Mouse (Mus musculus): Measurements from ENCODE around the gene Smarcb1. TPM values are rescaled to one million over a fixed set of nuclear protein-coding genes. Genes with fewer than 3 reads are reported as not detected.
A peak's percentile ranks its signal among the peaks of the same experiment; 100 is the strongest.

Smarcb1 gene
- polyA plus RNA-seq, 1 experiment from 2014 or later = 54.9 TPM

DNA sequence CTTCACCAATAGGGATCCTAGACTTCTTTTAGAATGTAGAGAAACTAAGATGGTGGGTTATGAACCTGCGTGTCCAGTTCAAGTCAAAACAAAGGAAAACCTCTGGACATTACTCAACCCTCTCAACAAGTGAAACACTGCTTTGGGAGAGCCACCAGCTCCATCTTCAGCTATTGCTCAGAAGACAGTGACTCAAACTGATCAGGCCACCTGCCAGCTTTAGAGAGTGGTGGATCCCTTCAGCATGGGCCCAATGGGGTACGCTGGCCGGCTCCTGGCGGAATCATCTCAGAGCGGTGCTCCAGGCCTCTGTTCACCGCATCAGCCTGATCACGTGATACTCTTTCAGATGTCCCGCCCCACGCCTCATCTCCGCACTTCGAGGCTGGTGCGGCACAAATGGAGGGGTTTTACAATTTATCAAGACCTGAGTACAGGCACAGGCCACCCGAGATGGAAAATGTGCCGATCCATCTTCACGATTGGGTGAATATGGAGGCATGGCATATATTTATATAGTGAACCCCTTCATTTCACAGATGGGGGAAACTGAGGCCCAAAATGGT lies 65.9 kb downstream of the Smarcb1 start:
- Histone ChIP-seq H3K27me3 (replicated peaks; ENCODE audit: control insufficient read depth, insufficient read depth, low read length) (no peaks in the 10 kb centered on the region), H3K4me2 (replicated peaks; ENCODE audit: low read depth) (no peak overlapping the region), H3K9me3 (ENCODE audit: control insufficient read depth) (no peaks in the 10 kb centered on the region), H3K4me3 (ENCODE audit: low read depth, low read length) (no peak overlapping the region), H3K27ac (ENCODE audit: low read depth, low read length) (no peak overlapping the region), H3K4me1 (replicated peaks; ENCODE audit: control insufficient read depth, insufficient read depth, low read length) (peaks cover 2% of the 10 kb centered on the region; the same call in 1 of the 2 replicates), H3K9ac (ENCODE audit: low read depth, low read length) (no peak overlapping the region), H3K36me3 (ENCODE audit: control insufficient read depth, insufficient read depth) (peaks cover 7% of the 10 kb centered on the region; the same call in 1 of the 2 replicates)
- WGBS = 89% methylated on average over 15 of the region's 15 CpGs
- no peak for ATAC-seq
- TF ChIP-seq CTCF (IDR thresholded peaks at IDR 0.05; ENCODE audit: low read depth) = no peak

DNA sequence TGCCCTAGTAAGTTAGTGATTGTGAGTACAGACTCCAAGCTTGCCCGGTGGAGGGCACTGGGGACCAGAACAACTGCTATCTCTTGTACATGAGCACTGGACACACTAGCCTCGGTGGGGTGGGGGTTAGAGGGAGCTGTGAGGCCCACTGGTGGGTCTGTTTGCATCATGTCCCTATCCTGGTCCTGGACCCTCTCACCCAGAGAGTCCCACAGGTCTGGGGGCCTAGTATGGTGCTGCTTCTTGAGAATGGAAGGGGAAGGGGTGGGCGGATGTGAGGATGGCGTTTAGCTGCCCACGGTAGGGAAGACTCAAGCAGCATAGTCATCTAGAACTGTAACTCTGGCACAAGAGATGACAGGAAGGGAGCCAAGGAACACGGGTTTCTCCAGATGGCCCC lies 66.6 kb downstream of the Smarcb1 start:
- Histone ChIP-seq H3K4me3 (ENCODE audit: low read depth, low read length) (no peak overlapping the region), H3K4me1 (replicated peaks; ENCODE audit: control insufficient read depth, insufficient read depth, low read length) (peaks cover 2% of the 10 kb centered on the region; the same call in 1 of the 2 replicates), H3K9ac (ENCODE audit: low read depth, low read length) (no peak overlapping the region), H3K9me3 (ENCODE audit: control insufficient read depth) (no peaks in the 10 kb centered on the region), H3K27ac (ENCODE audit: low read depth, low read length) (no peak overlapping the region), H3K4me2 (replicated peaks; ENCODE audit: low read depth) (no peak overlapping the region), H3K36me3 (ENCODE audit: control insufficient read depth, insufficient read depth) (peaks cover 7% of the 10 kb centered on the region; the same call in 1 of the 2 replicates), H3K27me3 (replicated peaks; ENCODE audit: control insufficient read depth, insufficient read depth, low read length) (no peaks in the 10 kb centered on the region)
- 87% methylated on average over 6 of the region's 6 CpGs for WGBS
- no peak for TF ChIP-seq CTCF (IDR thresholded peaks at IDR 0.05; ENCODE audit: low read depth)
- no peak for ATAC-seq

DNA sequence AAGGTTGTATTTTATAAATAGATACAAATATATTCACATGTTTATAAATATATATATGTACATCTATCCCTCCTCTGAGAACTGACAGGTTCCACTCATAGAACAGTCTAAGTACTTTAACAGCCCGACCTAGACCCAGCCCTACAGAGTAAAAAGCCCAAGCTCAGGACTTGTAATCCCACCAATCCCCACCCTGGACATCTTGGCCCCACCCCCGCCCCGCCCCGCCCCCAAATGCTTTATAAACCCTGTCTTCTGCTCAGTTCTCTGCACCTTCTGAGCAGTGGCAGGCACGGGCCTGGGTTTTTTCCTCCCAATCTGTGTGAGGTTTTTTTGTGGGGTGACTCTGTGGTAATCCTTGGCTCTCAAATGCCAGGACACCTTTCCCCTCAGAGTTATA lies 67.3 kb downstream of the Smarcb1 start:
- ATAC-seq = no peak
- TF ChIP-seq CTCF (IDR thresholded peaks at IDR 0.05; ENCODE audit: low read depth) = no peak
- Histone ChIP-seq H3K9ac (ENCODE audit: low read depth, low read length) (no peak overlapping the region), H3K36me3 (ENCODE audit: control insufficient read depth, insufficient read depth) (peaks cover 7% of the 10 kb centered on the region; the same call in 1 of the 2 replicates), H3K9me3 (ENCODE audit: control insufficient read depth) (no peaks in the 10 kb centered on the region), H3K27ac (ENCODE audit: low read depth, low read length) (no peak overlapping the region), H3K4me3 (ENCODE audit: low read depth, low read length) (no peak overlapping the region), H3K27me3 (replicated peaks; ENCODE audit: control insufficient read depth, insufficient read depth, low read length) (no peaks in the 10 kb centered on the region), H3K4me1 (replicated peaks; ENCODE audit: control insufficient read depth, insufficient read depth, low read length) (peaks cover 1% of the 10 kb centered on the region; the same call in 1 of the 2 replicates), H3K4me2 (replicated peaks; ENCODE audit: low read depth) (no peak overlapping the region)
- WGBS = 56% methylated on average over 5 of the region's 5 CpGs

DNA sequence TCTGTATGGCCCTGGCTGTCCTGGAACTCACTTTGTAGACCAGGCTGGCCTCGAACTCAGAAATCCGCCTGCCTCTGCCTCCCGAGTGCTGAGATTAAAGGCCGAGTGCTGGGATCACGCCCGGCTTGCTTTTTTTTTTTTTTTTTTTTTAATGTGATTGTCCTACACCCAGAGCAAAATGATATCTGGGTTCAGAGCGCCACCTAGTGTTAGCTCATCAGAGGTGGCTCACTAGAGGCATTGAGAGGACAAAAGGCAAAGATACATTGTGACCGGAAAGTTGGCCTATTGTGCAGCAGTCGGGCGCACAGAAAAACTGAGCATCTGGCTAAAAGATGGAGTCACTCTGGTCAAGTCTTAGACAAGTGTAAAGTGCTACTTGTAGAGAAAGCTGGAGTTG lies 68.0 kb downstream of the Smarcb1 start:
- ATAC-seq = peak; percentile 72
- no peaks in the 10 kb centered on the region for H3K27me3 ChIP-seq (replicated peaks; ENCODE audit: control insufficient read depth, insufficient read depth, low read length)
- H3K27ac ChIP-seq (ENCODE audit: low read depth, low read length) = no peak overlapping the region
- H3K4me1 ChIP-seq (replicated peaks; ENCODE audit: control insufficient read depth, insufficient read depth, low read length) = no peaks in the 10 kb centered on the region
- H3K36me3 ChIP-seq (ENCODE audit: control insufficient read depth, insufficient read depth) = peaks cover 7% of the 10 kb centered on the region; the same call in 1 of the 2 replicates
- 27% methylated on average over 10 of the region's 10 CpGs for WGBS
- peak; percentile 84 for TF ChIP-seq CTCF (IDR thresholded peaks at IDR 0.05; ENCODE audit: low read depth)
- H3K9me3 ChIP-seq (ENCODE audit: control insufficient read depth) = no peaks in the 10 kb centered on the region
- no peak overlapping the region for H3K4me3 ChIP-seq (ENCODE audit: low read depth, low read length)
- H3K9ac ChIP-seq (ENCODE audit: low read depth, low read length) = no peak overlapping the region
- no peak overlapping the region for H3K4me2 ChIP-seq (replicated peaks; ENCODE audit: low read depth)

DNA sequence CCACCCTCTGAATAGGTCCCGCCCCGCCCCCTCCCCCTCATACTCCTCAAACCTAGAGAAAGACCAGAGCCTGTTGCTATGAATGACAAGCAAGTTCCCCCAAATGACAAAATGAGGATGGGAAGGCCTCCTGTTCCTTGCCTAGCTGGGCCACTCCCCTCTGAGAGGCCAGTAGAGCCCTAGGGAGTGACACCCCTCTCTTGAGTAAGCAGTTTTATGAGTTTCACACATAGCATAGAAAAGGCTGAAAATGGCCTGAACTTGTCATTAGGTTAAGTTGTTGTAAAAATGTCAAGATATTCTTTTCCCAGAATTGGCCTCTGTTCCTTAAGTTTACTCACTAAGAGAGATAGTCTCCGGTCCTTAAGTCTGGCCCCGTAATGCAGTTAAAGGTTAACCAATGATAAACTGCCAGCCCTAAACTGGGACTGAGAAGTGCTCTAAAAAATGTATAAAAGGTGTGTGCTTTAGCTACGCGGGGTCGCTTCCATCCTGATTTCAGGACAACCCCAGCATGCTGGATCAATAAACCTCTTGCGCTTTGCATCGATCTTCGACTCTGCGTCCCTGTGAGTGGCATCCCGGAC lies 68.8 kb downstream of the Smarcb1 start:
- 47% methylated on average over 12 of the region's 12 CpGs for WGBS

DNA sequence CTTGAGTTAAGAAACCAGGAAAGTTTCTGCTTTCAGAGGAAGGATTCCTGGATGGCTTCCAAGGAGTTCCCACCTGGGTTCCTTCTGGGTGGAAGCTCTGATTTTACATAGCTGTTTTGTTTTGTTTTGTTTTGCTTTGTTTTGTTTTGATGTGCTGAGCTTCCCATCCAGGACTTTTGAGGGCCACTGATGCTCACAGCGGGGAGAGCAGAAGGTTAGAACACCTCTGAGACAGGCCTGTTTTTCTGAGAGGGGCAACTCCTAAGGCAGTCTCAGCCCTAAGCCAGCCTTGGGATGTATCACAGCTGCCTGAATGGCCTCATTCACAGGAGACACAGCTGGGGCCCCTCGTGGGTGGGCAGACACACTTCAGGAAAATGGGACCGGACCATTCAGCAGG lies 69.7 kb downstream of the Smarcb1 start:
- no peak overlapping the region for H3K4me3 ChIP-seq (ENCODE audit: low read depth, low read length)
- H3K4me1 ChIP-seq (replicated peaks; ENCODE audit: control insufficient read depth, insufficient read depth, low read length) = no peaks in the 10 kb centered on the region
- no peaks in the 10 kb centered on the region for H3K36me3 ChIP-seq (ENCODE audit: control insufficient read depth, insufficient read depth)
- WGBS = 46% methylated on average over 3 of the region's 3 CpGs
- H3K4me2 ChIP-seq (replicated peaks; ENCODE audit: low read depth) = no peak overlapping the region
- no peak for TF ChIP-seq CTCF (IDR thresholded peaks at IDR 0.05; ENCODE audit: low read depth)
- H3K9ac ChIP-seq (ENCODE audit: low read depth, low read length) = no peak overlapping the region
- no peak for ATAC-seq
- H3K27ac ChIP-seq (ENCODE audit: low read depth, low read length) = no peak overlapping the region
- H3K9me3 ChIP-seq (ENCODE audit: control insufficient read depth) = no peaks in the 10 kb centered on the region
- H3K27me3 ChIP-seq (replicated peaks; ENCODE audit: control insufficient read depth, insufficient read depth, low read length) = no peaks in the 10 kb centered on the region

More for the DNA sequence above, 68.8 kb downstream of the Smarcb1 start:
- Histone ChIP-seq H3K27ac (ENCODE audit: low read depth, low read length) (no peak overlapping the region), H3K27me3 (replicated peaks; ENCODE audit: control insufficient read depth, insufficient read depth, low read length) (no peaks in the 10 kb centered on the region), H3K4me1 (replicated peaks; ENCODE audit: control insufficient read depth, insufficient read depth, low read length) (no peaks in the 10 kb centered on the region), H3K36me3 (ENCODE audit: control insufficient read depth, insufficient read depth) (peaks cover 4% of the 10 kb centered on the region; the same call in 1 of the 2 replicates), H3K9ac (ENCODE audit: low read depth, low read length) (no peak overlapping the region), H3K9me3 (ENCODE audit: control insufficient read depth) (no peaks in the 10 kb centered on the region), H3K4me2 (replicated peaks; ENCODE audit: low read depth) (no peak overlapping the region), H3K4me3 (ENCODE audit: low read depth, low read length) (no peak overlapping the region)
- ATAC-seq = peak; percentile 61
- TF ChIP-seq CTCF (IDR thresholded peaks at IDR 0.05; ENCODE audit: low read depth) = no peak
